Mouse (Mus musculus): ENCODE results near the gene Gen1. TPM values are rescaled to one million over a fixed set of nuclear protein-coding genes. Genes with fewer than 3 reads are reported as not detected.

Gen1 gene
- total and polyA plus RNA-seq, 3 experiments, result 0.86 to 1.6 TPM; not detected in 1

Small RNA genes lying within 50 kb of the gene (microRNA-seq; reads per million reads assigned to microRNA genes)
- 0 reads per million in 2 experiments for gene Mir7675

Other genes starting within 250 kb of the Gen1 start
- gene Kcns3, start 114.7 kb downstream of the Gen1 start, total RNA-seq (2021), result 1 to 10 TPM; 3.0 to 6.7 TPM
- gene Kcns3, start 114.7 kb downstream of the Gen1 start, polyA plus RNA-seq (2012; rRNA removed), result 1.5 and 1.6 TPM in 2 replicates
- gene Msgn1, start 56.8 kb downstream of the Gen1 start, total RNA-seq (2021), result not detected
- not detected in 2 replicates for gene Msgn1, start 56.8 kb downstream of the Gen1 start, polyA plus RNA-seq (2012; rRNA removed)
- gene Smc6, start 85 bp upstream of the Gen1 start, total RNA-seq (2021), result 10 to 100 TPM; 23.3 to 29.0 TPM
- 1.0 and 1.1 TPM in 2 replicates for gene Smc6, start 85 bp upstream of the Gen1 start, polyA plus RNA-seq (2012; rRNA removed)
- 10 to 100 TPM; 37.3 to 69.8 TPM for gene Vsnl1, start 170.8 kb upstream of the Gen1 start, total RNA-seq (2021)
- 2.1 and 4.3 TPM in 2 replicates for gene Vsnl1, start 170.8 kb upstream of the Gen1 start, polyA plus RNA-seq (2012; rRNA removed)
- under 1 TPM; 0.12 to 0.21 TPM for gene Rad51ap2, start 190.3 kb upstream of the Gen1 start, total RNA-seq (2021)
- not detected in 2 replicates for gene Rad51ap2, start 190.3 kb upstream of the Gen1 start, polyA plus RNA-seq (2012; rRNA removed)